Mouse (Mus musculus) neutrophil, adult 5-6 weeks (primary cell): ENCODE measurements at regions not wholly inside any gene's neighbourhood (a gene's known extent, or its start where the extent isn't known, plus 50 kb on each side); places are given as distances from the start of the nearest gene placed in this dataset.
A peak's percentile ranks its signal among the peaks of the same experiment; 100 is the strongest.

ENCODE experiments used
- ATAC-seq: fragments of 151-379, 151-347 bp; 2 replicates; pipeline ENCODE4 v1.8.0; 2017; ENCODE audit warnings: mild to moderate bottlenecking, moderate TSS enrichment; ENCODE audit not compliant: insufficient number of reproducible peaks, poor library complexity, low FRiP score, severe bottlenecking; ENCODE audit errors: extremely low read depth

- no peak for ATAC-seq
Observed at GRCm38 (mm10) chr5:99782806-99783205, 53.9 kb upstream of the Rasgef1b start.

DNA sequence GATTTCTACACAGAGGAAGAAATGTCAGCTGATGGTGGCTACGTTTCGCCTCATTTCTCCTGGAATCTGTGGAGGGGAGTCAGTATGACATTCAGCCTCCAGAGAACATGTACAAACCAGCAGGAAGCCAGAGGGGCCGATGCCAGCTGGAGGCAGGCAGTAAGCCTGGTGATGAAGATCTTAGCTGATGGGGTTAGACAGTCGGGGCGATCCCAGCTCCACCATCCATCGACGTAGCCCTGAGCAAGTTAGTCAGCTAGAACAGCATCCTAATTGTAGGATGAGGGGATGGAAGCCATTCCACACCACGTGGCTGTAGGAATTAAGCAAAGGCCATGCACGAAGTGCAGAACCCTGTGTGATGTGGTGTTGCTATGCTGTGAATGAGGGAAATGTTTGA is 57.0 kb upstream of the Rasgef1b start:
- no peak for ATAC-seq

DNA sequence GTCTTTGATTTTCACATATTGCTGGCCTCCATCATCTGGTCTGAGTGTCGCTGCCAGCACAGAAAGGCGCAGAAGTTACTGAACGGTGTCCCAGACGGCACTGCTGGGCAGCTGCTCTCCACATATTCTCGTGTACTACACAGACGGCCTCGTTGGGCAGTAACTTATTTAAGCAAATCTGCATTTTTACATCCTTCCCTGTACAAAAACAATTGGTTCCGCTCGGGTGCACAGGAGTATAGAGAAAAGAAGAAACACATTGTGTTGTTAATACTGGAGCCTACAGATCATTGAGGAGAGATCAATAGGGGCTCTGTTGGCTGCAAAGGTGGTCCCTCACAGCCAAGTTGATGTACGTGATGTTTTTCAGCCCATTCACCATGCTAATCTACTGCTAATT is 58.4 kb upstream of the Rasgef1b start:
- ATAC-seq, result no peak

DNA sequence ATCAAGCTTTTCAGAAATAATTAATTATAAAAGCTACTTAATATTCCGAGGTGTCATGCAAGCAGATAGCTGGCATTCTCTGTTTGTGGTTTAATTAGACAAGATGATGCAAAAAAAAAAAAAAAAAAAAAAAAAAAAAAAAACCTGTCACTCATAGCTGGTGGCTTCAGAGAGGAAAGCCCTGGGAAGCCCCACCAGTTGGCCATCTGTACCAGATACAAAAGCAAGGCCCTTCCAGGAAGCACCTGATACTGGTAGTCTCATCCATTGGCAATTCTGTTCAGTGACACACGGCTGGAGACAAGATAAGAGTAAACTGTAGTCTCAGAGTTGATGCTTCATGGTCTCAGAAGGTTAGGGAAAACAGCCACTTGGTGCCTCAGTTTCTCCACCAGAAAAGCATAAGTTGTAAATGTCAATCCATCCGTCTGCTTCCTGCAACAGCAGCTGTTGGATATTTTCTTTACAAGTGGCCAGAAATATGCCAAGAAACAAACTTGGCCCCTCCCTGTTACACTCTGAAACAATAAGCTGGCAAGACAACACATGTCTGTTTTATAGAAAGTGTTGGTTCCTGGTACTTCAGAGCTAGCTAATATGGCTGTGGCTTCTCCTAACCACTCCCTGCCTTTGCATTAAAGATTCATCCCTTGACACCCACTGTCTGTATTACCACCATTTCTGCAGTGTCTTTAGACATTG is 59.0 kb upstream of the Rasgef1b start:
- no peak for ATAC-seq

GRCm38 (mm10) chr5:99790733-99791132 is 61.9 kb upstream of the Rasgef1b start:
- ATAC-seq, result no peak

DNA sequence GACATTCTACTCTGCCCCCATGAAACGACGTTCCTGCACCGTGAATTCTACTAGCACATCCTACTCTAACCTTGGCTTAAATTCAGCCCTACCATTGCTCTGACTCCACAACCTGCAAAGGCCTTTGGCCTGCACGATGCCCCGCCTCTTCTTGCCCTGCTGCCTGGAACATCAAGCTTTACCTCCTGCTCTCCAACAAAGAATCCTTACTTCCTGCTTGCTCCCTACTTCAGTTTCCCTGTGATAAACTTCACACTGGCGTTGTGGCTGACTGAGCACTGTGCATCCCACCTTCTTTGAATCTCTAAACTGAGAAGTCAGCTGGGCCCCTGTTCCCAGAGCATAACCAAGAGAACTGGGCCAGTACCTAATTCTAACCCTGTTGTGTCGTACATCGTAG is 71.7 kb upstream of the Rasgef1b start:
- 0 out of 2 replicates have a peak, but pooled peaks have one; percentile 3 for ATAC-seq

DNA sequence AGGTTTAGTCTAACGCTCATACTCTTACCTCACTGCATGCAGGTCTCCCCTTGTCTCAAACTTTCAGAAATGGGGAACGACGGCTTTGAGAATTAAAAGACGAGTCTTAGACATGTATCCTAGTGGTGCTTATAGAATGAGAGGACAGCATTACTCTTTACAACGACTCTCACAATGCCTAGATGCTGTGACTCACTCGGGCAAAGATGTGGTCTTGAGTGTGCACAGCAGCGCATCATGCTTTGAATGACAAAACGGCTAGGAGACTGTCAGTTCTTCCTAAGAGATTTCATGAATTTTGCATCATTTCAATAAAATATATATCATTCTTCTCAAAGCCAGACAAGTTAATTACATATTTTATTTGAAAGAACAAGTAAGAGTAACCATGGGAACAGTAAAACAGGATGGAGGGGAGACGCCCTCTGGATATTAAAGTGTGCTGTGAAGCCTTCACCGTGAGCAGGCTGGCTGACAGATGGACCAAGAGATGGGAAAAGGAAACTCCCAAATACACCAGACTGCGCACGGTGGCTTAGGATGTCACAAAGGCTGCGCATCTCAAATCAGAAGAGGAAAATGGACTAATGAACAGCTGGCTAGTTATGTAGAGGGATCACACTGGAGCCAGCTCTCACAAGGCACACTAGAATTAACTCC is 73.1 kb upstream of the Rasgef1b start:
- no peak for ATAC-seq

GRCm38 (mm10) chr5:99826861-99827260 is 79.2 kb upstream of the Vamp9 start:
- ATAC-seq, result no peak

- ATAC-seq, result no peak
Observed at GRCm38 (mm10) chr5:99828516-99828915, 77.5 kb upstream of the Vamp9 start.

- ATAC-seq, result no peak
Observed at GRCm38 (mm10) chr5:99838236-99838775, 67.7 kb upstream of the Vamp9 start.

- ATAC-seq, result no peak
Observed at GRCm38 (mm10) chr5:99839661-99840060, 66.4 kb upstream of the Vamp9 start.

DNA sequence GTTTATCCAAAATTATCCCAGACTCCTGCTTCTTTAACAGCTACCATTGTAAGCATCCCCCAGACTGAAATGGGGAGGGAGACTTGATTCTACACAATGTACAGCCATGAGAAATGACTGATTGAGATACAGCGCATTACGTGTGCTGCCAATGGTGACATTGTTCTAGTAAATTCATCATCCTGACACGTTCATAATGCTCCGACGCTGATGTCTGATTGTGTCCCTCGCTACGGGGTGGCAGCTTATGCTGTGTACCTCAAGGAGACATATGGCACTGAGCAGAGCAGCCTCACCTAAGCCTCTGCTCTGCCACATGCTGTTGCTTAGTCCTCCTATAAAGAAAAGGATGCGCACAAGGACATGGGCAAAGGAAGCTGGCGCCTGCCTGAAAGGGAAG is 65.2 kb upstream of the Vamp9 start:
- no peak for ATAC-seq

- no peak for ATAC-seq
Observed at GRCm38 (mm10) chr5:99845565-99846255, 60.3 kb upstream of the Vamp9 start.

DNA sequence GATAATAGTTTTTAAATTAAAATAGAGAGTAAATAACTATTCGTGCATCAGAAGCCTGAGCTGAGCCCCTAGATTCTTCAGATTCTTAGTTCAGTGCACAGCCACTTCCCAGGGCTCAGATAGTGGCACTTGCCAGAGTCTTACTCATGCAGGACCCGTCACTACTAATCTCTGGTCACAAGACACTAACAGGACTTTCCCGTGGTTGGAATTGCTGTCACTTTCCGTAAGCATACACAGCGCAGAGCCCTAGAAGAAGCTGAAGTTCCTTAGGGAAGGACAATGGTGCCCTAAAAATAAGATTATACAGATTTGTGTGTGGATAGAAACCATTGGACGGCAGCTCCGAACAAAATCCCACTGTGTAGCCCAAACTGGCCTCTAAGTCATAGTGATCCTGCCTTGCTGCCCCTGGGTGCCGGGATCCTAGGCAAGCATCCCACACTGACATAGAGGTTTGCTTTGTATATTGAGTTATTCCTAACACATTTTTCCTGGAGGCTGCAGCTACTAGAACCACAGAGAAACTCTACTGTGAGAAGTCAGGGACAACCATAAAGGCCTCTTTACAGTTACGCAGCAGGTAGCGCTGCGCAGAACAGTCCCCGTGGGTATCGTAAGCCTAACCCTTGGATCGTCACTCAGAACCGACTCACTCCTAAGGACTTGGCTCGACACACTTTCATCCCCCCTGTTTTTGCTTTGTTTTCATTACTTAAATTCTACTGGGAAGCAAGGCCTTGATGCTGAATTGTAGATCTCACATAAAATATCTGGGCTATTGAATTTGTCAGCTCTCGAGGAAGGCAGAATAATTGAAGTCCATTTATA is 57.7 kb upstream of the Vamp9 start:
- no peak for ATAC-seq

DNA sequence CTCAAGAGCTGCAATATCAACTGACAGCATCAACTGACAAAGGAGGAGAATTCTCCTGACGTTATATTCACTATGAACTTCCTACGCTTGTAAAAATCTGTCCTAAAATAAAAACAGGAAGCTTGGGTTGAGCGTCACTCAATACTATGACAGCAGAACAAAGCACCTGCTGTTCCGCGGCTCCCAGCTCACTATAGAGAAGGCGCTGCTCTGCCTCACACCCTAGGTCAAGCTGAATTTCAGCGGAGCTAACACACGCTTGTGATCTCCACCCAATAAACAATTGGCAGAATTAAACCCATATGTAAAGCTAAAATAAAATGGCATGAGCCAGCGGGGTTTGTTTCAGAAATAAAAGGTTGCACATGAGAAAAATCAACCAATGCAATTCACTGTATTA is 57.1 kb upstream of the Vamp9 start:
- ATAC-seq, result no peak

DNA sequence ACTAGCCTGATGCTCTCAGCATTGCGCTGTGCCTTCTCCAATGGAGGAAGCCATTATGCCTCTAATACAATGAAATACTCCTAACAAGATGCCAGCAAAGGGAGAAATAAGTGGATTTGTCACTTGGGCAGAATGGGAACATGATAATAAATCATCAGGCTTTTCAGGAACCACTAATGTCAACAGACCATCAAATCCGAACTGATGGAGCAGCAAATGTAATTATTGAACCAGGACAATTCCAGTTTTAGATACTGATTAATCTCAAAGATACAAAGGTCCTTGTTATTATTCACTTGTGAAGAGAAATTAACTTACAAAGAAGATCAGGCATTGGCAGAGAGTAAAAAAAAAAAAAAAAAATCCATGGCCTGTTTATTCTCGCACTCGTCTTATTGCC is 53.7 kb upstream of the Vamp9 start:
- ATAC-seq, result no peak
